ENCODE assay signal across 8 mouse cellular contexts in the genomic region with DNA sequence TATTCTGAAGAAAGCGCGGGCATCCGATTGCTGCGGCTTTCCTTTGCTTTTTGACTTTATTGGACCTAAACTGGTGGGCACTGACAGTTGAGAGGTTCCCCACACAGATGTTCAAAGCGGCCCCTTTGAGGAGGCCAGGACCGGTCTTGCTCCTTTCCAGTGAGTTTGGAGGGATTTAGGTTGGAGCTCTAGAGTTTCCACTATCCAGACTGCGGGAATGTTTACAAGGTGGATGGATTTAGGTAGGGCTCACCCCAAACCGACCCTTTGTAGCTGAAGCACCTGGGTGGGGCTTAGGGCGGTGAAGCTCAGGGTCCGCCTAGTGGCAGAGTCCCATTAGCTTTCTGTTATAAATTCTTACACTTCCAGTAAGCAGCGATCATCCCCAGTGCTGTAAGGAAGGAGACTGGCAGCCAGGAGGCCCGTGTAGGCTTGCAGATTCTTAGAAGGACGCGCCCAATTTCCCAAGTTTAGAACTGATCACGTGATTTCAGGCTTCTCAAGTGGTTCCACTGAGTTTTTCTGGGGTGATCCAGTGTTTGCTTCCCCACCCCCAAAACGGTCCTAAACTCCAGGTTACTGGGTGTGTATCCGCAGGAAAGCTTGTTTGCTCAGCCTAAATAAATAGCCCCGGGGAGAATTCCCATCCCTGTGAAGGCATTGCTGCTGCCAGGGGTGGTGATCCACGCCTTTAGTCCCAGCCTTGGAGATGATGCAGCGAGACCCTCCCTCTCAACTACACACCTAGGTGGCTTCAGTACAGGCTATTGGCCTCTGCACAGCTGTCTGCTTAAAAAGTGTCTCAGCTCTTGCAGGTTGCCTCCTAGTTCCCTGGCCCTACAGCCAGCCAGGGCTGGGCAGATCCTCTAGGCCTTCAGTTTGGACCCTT. TPM values are rescaled to one million over a fixed set of nuclear protein-coding genes. Genes with fewer than 3 reads are reported as not detected.
DNase-seq lines count a peak whose midpoint lies in the region; ATAC-seq and TF ChIP-seq lines count a peak whose summit lies in the region.

No protein-coding gene starts in this region.

- peak overlapping the region; percentile 86 for H3K4me2 ChIP-seq in heart, postnatal 0 days (ENCODE audit: low read depth, low read length)
- H3K4me2 ChIP-seq in stomach, embryonic 14.5 days (replicated peaks; ENCODE audit: low read depth, low read length): peak overlapping the region; percentile 84

- peak; percentile 97 for DNase-seq in heart, adult 11 months
- DNase-seq in heart, postnatal 25 days (ENCODE audit: low spot score): no peak
- peak; percentile 33 for DNase-seq in embryo, embryonic 9.5 days (ENCODE audit: extremely low spot score)
- DNase-seq in heart, postnatal 0 days (ENCODE audit: low spot score): peak; percentile 74
- DNase-seq in kidney, postnatal 4 days: peak; percentile 63 to 72
- DNase-seq in left cerebral cortex, adult 11 months (ENCODE audit: low spot score): no peak

- peaks cover 28% of the 10 kb centered on the region for H3K36me3 ChIP-seq in heart, postnatal 0 days (replicated peaks; ENCODE audit: control insufficient read depth, insufficient read depth, low read length)
- H3K36me3 ChIP-seq in stomach, embryonic 14.5 days (ENCODE audit: control insufficient read depth, insufficient read depth, low read length): peaks cover 18% of the 10 kb centered on the region; the same call in 1 of the 2 replicates

- H3K4me1 ChIP-seq in heart, postnatal 0 days (ENCODE audit: control insufficient read depth, insufficient read depth): peaks cover 13% of the 10 kb centered on the region
- peaks cover 12% of the 10 kb centered on the region for H3K4me1 ChIP-seq in stomach, embryonic 14.5 days (ENCODE audit: control insufficient read depth, insufficient read depth, low read length)

- H3K27me3 ChIP-seq in heart, postnatal 0 days (ENCODE audit: control insufficient read depth, insufficient read depth, low read length): no peaks in the 10 kb centered on the region
- no peaks in the 10 kb centered on the region for H3K27me3 ChIP-seq in stomach, embryonic 14.5 days (ENCODE audit: control insufficient read depth, insufficient read depth, low read length)

- intact Hi-C loops in heart, postnatal 25 days (cut with DNase I): no loop called here

- peak; percentile 52 for TF ChIP-seq CTCF in heart, postnatal 0 days (IDR thresholded peaks at IDR 0.05; ENCODE audit: low read depth)

- peak overlapping the region; percentile 87 for H3K27ac ChIP-seq in heart, postnatal 0 days (ENCODE audit: low read depth)
- peak overlapping the region; percentile 69; the same call in 1 of the 2 replicates for H3K27ac ChIP-seq in stomach, embryonic 14.5 days (ENCODE audit: low read length)

- WGBS in heart, postnatal 0 days: 17% methylated on average over 20 of the region's 20 CpGs
- 10% methylated on average over 20 of the region's 20 CpGs for WGBS in stomach, embryonic 14.5 days

- ATAC-seq in heart, postnatal 0 days (ENCODE audit: insufficient read depth, low read depth): peak; percentile 10; the same call in 1 of the 2 replicates
- peak; percentile 66 for ATAC-seq in megakaryocyte progenitor cell, adult 5-6 weeks (replicated peaks; ENCODE audit: poor library complexity)
- no peak for ATAC-seq in stomach, embryonic 14.5 days (ENCODE audit: insufficient number of reproducible peaks, insufficient read depth, low FRiP score, low read depth)

- peak overlapping the region; percentile 98 for H3K9ac ChIP-seq in heart, postnatal 0 days (replicated peaks; ENCODE audit: low read depth, low read length)
- H3K9ac ChIP-seq in stomach, embryonic 14.5 days (replicated peaks; ENCODE audit: low read depth, low read length): peak overlapping the region; percentile 78

- H3K9me3 ChIP-seq in heart, postnatal 0 days (replicated peaks; ENCODE audit: control insufficient read depth, low read length): no peaks in the 10 kb centered on the region
- no peaks in the 10 kb centered on the region for H3K9me3 ChIP-seq in stomach, embryonic 14.5 days (ENCODE audit: control insufficient read depth, low read depth, low read length)

- peak overlapping the region; percentile 99 for H3K4me3 ChIP-seq in heart, postnatal 0 days (ENCODE audit: low read depth, low read length)
- H3K4me3 ChIP-seq in stomach, embryonic 14.5 days (ENCODE audit: low read depth, low read length): peak overlapping the region; percentile 87

- TF ChIP-seq EP300 in heart, postnatal 0 days (IDR thresholded peaks at IDR 0.05; ENCODE audit: low read depth): no peak

RNA-seq across cellular contexts. Expression of gene Map1lc3b, which starts 1.3 kb away (rescaled TPM):
- total RNA-seq in heart, postnatal 25 days (2021): 100 to 1,000 TPM; 231 to 247 TPM
- 186 and 191 TPM in 2 replicates for total RNA-seq in heart, postnatal 0 days (2014; rRNA removed; ENCODE audit: low replicate concordance)
- 313 and 342 TPM in 2 replicates for polyA plus RNA-seq in heart, postnatal 0 days (2015; fragmentation: Nextera tagmentation; extraction: Ambion mirVana)
- 73.8 and 74.5 TPM in 2 replicates for total RNA-seq in megakaryocyte progenitor cell, adult 5-6 weeks (2015)
- 65.9 and 78.6 TPM in 2 replicates for total RNA-seq in megakaryocyte progenitor cell, adult 5-6 weeks (2017)
- 240 and 249 TPM in 2 replicates for polyA plus RNA-seq in stomach, embryonic 14.5 days (2014; fragmentation: Nextera tagmentation; extraction: Ambion mirVana)

RNA-seq across cellular contexts. Expression of gene Fbxo31, which starts 12.8 kb away (rescaled TPM):
- 100 to 1,000 TPM in 1 of 2 experiments, 10 to 100 TPM in 1; 93.0 to 105 TPM for total RNA-seq in heart, postnatal 25 days (2021)
- 26.7 and 28.9 TPM in 2 replicates for total RNA-seq in heart, postnatal 0 days (2014; rRNA removed; ENCODE audit: low replicate concordance)
- 12.7 and 13.5 TPM in 2 replicates for polyA plus RNA-seq in heart, postnatal 0 days (2015; fragmentation: Nextera tagmentation; extraction: Ambion mirVana)
- total RNA-seq in megakaryocyte progenitor cell, adult 5-6 weeks (2015): 6.0 and 6.6 TPM in 2 replicates
- total RNA-seq in megakaryocyte progenitor cell, adult 5-6 weeks (2017): 6.9 and 7.1 TPM in 2 replicates
- 14.2 and 15.0 TPM in 2 replicates for polyA plus RNA-seq in stomach, embryonic 14.5 days (2014; fragmentation: Nextera tagmentation; extraction: Ambion mirVana)

RNA-seq across cellular contexts. Expression of gene 1700018B08Rik, which starts 47.3 kb away (rescaled TPM):
- not detected for total RNA-seq in heart, postnatal 25 days (2021)
- total RNA-seq in heart, postnatal 0 days (2014; rRNA removed; ENCODE audit: low replicate concordance): not detected in 2 replicates
- polyA plus RNA-seq in heart, postnatal 0 days (2015; fragmentation: Nextera tagmentation; extraction: Ambion mirVana): not detected in 2 replicates
- total RNA-seq in megakaryocyte progenitor cell, adult 5-6 weeks (2015): not detected in 2 replicates
- total RNA-seq in megakaryocyte progenitor cell, adult 5-6 weeks (2017): not detected in 2 replicates
- not detected in 2 replicates for polyA plus RNA-seq in stomach, embryonic 14.5 days (2014; fragmentation: Nextera tagmentation; extraction: Ambion mirVana)

Comparison
In these comparisons a context has a peak if more than half of its experiments do, and no peak if none do; other contexts are left out.
1. DNase-seq: peak in heart, adult 11 months (single experiment), embryo, embryonic 9.5 days (single experiment), heart, postnatal 0 days (single experiment) and kidney, postnatal 4 days (2 of 2); none in heart, postnatal 25 days (single experiment) and left cerebral cortex, adult 11 months (single experiment).